Mouse (Mus musculus): ENCODE data around the gene Xrcc6. TPM values are rescaled to one million over a fixed set of nuclear protein-coding genes. Genes with fewer than 3 reads are reported as not detected.

Xrcc6 gene
- polyA plus RNA-seq, 1 experiment from 2014 or later = 91.6 TPM

DNA sequence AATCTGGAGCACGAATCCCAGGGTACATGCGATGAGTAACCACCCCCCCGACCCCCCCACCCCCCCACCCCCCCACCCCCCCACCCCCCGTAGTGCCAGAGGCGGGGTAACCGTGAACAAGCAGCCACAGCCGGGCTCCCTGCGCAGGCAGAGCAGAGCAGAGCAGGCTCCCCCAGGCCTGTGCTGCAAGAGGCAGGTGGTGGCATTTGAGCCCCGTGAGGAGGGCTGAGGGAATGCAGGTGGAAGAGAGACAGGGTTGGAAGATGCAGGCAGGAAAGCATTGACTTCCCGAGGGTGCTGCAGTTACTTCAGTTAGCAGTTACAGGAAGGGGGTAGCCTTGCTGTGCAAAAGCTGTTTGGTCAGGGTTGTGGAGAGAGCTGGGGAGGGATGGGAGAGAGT lies 99.6 kb downstream of the Xrcc6 start:
- no peak for ATAC-seq (ENCODE audit: insufficient number of reproducible peaks, insufficient read depth, low FRiP score, low TSS enrichment, low read depth)
- Histone ChIP-seq H3K4me1 (replicated peaks) (peaks cover 4% of the 10 kb centered on the region; the same call in 1 of the 2 replicates), H3K9ac (replicated peaks) (no peak overlapping the region), H3K27ac (no peak overlapping the region), H3K4me2 (no peak overlapping the region), H3K27me3 (peaks cover 15% of the 10 kb centered on the region), H3K4me3 (replicated peaks) (no peak overlapping the region), H3K36me3 (no peaks in the 10 kb centered on the region), H3K9me3 (no peaks in the 10 kb centered on the region)
- 18% methylated on average over 10 of the region's 10 CpGs for WGBS

Other genes starting within 250 kb of the Xrcc6 start
- gene Zc3h7b, start 242.8 kb upstream of the Xrcc6 start, polyA plus RNA-seq (2016; fragmentation: Nextera tagmentation; extraction: Ambion mirVana) = 42.0 and 46.4 TPM in 2 replicates
- gene Rangap1, start 242.3 kb upstream of the Xrcc6 start, polyA plus RNA-seq (2016; fragmentation: Nextera tagmentation; extraction: Ambion mirVana) = 121 and 125 TPM in 2 replicates
- gene Tef, start 185.4 kb upstream of the Xrcc6 start, polyA plus RNA-seq (2016; fragmentation: Nextera tagmentation; extraction: Ambion mirVana) = 26.1 and 27.2 TPM in 2 replicates
- gene Tob2, start 129.0 kb upstream of the Xrcc6 start, polyA plus RNA-seq (2016; fragmentation: Nextera tagmentation; extraction: Ambion mirVana) = 22.6 and 25.0 TPM in 2 replicates
- 147 and 168 TPM in 2 replicates for gene Phf5a, start 115.9 kb upstream of the Xrcc6 start, polyA plus RNA-seq (2016; fragmentation: Nextera tagmentation; extraction: Ambion mirVana)
- 139 and 143 TPM in 2 replicates for gene Aco2, start 115.5 kb upstream of the Xrcc6 start, polyA plus RNA-seq (2016; fragmentation: Nextera tagmentation; extraction: Ambion mirVana)
- 60.1 and 62.4 TPM in 2 replicates for gene Polr3h, start 61.6 kb upstream of the Xrcc6 start, polyA plus RNA-seq (2016; fragmentation: Nextera tagmentation; extraction: Ambion mirVana)
- gene Csdc2, start 51.1 kb upstream of the Xrcc6 start, polyA plus RNA-seq (2016; fragmentation: Nextera tagmentation; extraction: Ambion mirVana) = 7.9 and 9.6 TPM in 2 replicates
- gene Pmm1, start 26.9 kb upstream of the Xrcc6 start, polyA plus RNA-seq (2016; fragmentation: Nextera tagmentation; extraction: Ambion mirVana) = 16.7 and 17.1 TPM in 2 replicates
- not detected in 2 replicates for gene 1700029P11Rik, start 7.3 kb upstream of the Xrcc6 start, polyA plus RNA-seq (2016; fragmentation: Nextera tagmentation; extraction: Ambion mirVana)
- 30.4 TPM in 2 replicates for gene Desi1, start 46.0 kb downstream of the Xrcc6 start, polyA plus RNA-seq (2016; fragmentation: Nextera tagmentation; extraction: Ambion mirVana)
- 263 and 272 TPM in 2 replicates for gene Snu13, start 59.8 kb downstream of the Xrcc6 start, polyA plus RNA-seq (2016; fragmentation: Nextera tagmentation; extraction: Ambion mirVana)
- not detected in 2 replicates for gene 4930407I10Rik, start 71.3 kb downstream of the Xrcc6 start, polyA plus RNA-seq (2016; fragmentation: Nextera tagmentation; extraction: Ambion mirVana)
- 0.10 TPM in 1 of 2 replicates, not detected in the other for gene Mei1, start 82.2 kb downstream of the Xrcc6 start, polyA plus RNA-seq (2016; fragmentation: Nextera tagmentation; extraction: Ambion mirVana)
- gene Ccdc134, start 140.1 kb downstream of the Xrcc6 start, polyA plus RNA-seq (2016; fragmentation: Nextera tagmentation; extraction: Ambion mirVana) = 23.4 and 26.6 TPM in 2 replicates
- 186 and 188 TPM in 2 replicates for gene Srebf2, start 159.3 kb downstream of the Xrcc6 start, polyA plus RNA-seq (2016; fragmentation: Nextera tagmentation; extraction: Ambion mirVana)
- gene Shisa8, start 225.0 kb downstream of the Xrcc6 start, polyA plus RNA-seq (2016; fragmentation: Nextera tagmentation; extraction: Ambion mirVana) = 0.10 and 0.23 TPM in 2 replicates
- gene Tnfrsf13c, start 236.5 kb downstream of the Xrcc6 start, polyA plus RNA-seq (2016; fragmentation: Nextera tagmentation; extraction: Ambion mirVana) = 0.10 TPM in 1 of 2 replicates, not detected in the other